Mouse (Mus musculus) stomach, postnatal 0 days (tissue): ENCODE data around the gene Prim2.

Source experiments
- CTCF ChIP-seq: IDR thresholded peaks from 2 replicates; pipeline ENCODE4 v1.5.1; 2016; ENCODE audit warnings: antibody characterized with exemption, low read depth, mild to moderate bottlenecking, moderate library complexity
- EP300 ChIP-seq: optimal IDR thresholded peaks from 2 replicates; pipeline ENCODE3; 2016; ENCODE audit warnings: antibody characterized with exemption

- TF ChIP-seq CTCF (no peak), EP300 (no peak)
Observed at GRCm38 (mm10) chr1:33564032-33564431, 105.6 kb downstream of the Prim2 start.
